Mouse (Mus musculus) liver, embryonic 14.5 days (tissue): ENCODE measurements at regions not wholly inside any gene's neighbourhood (a gene's known extent, or its start where the extent isn't known, plus 50 kb on each side); places are given as distances from the start of the nearest gene placed in this dataset.

Experiments
- CTCF ChIP-seq: IDR thresholded peaks from 2 replicates; pipeline ENCODE4 v1.5.1; 2016; ENCODE audit warnings: antibody characterized with exemption, low read depth, control low read depth
- EP300 ChIP-seq: IDR thresholded peaks from 2 replicates; pipeline ENCODE4 v1.6.1; 2016; ENCODE audit warnings: antibody characterized with exemption, low read depth

GRCm38 (mm10) chr14:24661797-24662196 lies 174.9 kb downstream of the Rps24 start:
- TF ChIP-seq EP300 (no peak), CTCF (no peak)
